Mouse (Mus musculus): ENCODE measurements around the gene Otp. TPM values are rescaled to one million over a fixed set of nuclear protein-coding genes. Genes with fewer than 3 reads are reported as not detected.

The Otp gene
- polyA plus RNA-seq, 1 experiment: not detected

- Histone ChIP-seq H3K4me1 (ENCODE audit: control insufficient read depth, insufficient read depth, low read length) (no peaks in the 10 kb centered on the region), H3K4me3 (ENCODE audit: insufficient read depth, low read length) (peak overlapping the region; percentile 10; the same call in 1 of the 2 replicates), H3K27ac (ENCODE audit: insufficient read depth, low read length) (no peak overlapping the region)
- no peak for TF ChIP-seq CTCF (IDR thresholded peaks at IDR 0.05; ENCODE audit: borderline replicate concordance, insufficient read depth, low read length)
- TF ChIP-seq POLR2A (IDR thresholded peaks at IDR 0.05; ENCODE audit: low read depth, low read length): no peak
Measured at GRCm38 (mm10) chr13:94883163-94883965, 8.0 kb downstream of the Otp start.

- H3K27ac ChIP-seq (ENCODE audit: insufficient read depth, low read length): no peak overlapping the region
- no peaks in the 10 kb centered on the region for H3K4me1 ChIP-seq (ENCODE audit: control insufficient read depth, insufficient read depth, low read length)
- no peak overlapping the region for H3K4me3 ChIP-seq (ENCODE audit: insufficient read depth, low read length)
Measured at GRCm38 (mm10) chr13:94883966-94884960, 8.9 kb downstream of the Otp start.

GRCm38 (mm10) chr13:94885291-94886235 lies 10.2 kb downstream of the Otp start:
- H3K4me1 ChIP-seq (ENCODE audit: control insufficient read depth, insufficient read depth, low read length): no peaks in the 10 kb centered on the region
- no peak for TF ChIP-seq CTCF (IDR thresholded peaks at IDR 0.05; ENCODE audit: borderline replicate concordance, insufficient read depth, low read length)
- no peak for TF ChIP-seq POLR2A (IDR thresholded peaks at IDR 0.05; ENCODE audit: low read depth, low read length)
- no peak overlapping the region for H3K27ac ChIP-seq (ENCODE audit: insufficient read depth, low read length)
- no peak overlapping the region for H3K4me3 ChIP-seq (ENCODE audit: insufficient read depth, low read length)

More at GRCm38 (mm10) chr13:94883966-94884960, 8.9 kb downstream of the Otp start:
- TF ChIP-seq POLR2A (IDR thresholded peaks at IDR 0.05; ENCODE audit: low read depth, low read length): no peak
- TF ChIP-seq CTCF (IDR thresholded peaks at IDR 0.05; ENCODE audit: borderline replicate concordance, insufficient read depth, low read length): no peak

GRCm38 (mm10) chr13:94907841-94908240 lies 32.4 kb downstream of the Otp start:
- no peak for TF ChIP-seq CTCF (IDR thresholded peaks at IDR 0.05; ENCODE audit: borderline replicate concordance, insufficient read depth, low read length)
- TF ChIP-seq POLR2A (IDR thresholded peaks at IDR 0.05; ENCODE audit: low read depth, low read length): no peak
- H3K27ac ChIP-seq (ENCODE audit: insufficient read depth, low read length): no peak overlapping the region
- no peaks in the 10 kb centered on the region for H3K4me1 ChIP-seq (ENCODE audit: control insufficient read depth, insufficient read depth, low read length)
- H3K4me3 ChIP-seq (ENCODE audit: insufficient read depth, low read length): no peak overlapping the region

- Histone ChIP-seq H3K27ac (ENCODE audit: insufficient read depth, low read length) (no peak overlapping the region), H3K4me3 (ENCODE audit: insufficient read depth, low read length) (no peak overlapping the region), H3K4me1 (ENCODE audit: control insufficient read depth, insufficient read depth, low read length) (no peaks in the 10 kb centered on the region)
- TF ChIP-seq POLR2A (IDR thresholded peaks at IDR 0.05; ENCODE audit: low read depth, low read length) (no peak), CTCF (IDR thresholded peaks at IDR 0.05; ENCODE audit: borderline replicate concordance, insufficient read depth, low read length) (no peak)
Measured at GRCm38 (mm10) chr13:94912961-94913360, 37.6 kb downstream of the Otp start.

GRCm38 (mm10) chr13:94915654-94916053 lies 40.3 kb downstream of the Otp start:
- TF ChIP-seq POLR2A (IDR thresholded peaks at IDR 0.05; ENCODE audit: low read depth, low read length): no peak
- TF ChIP-seq CTCF (IDR thresholded peaks at IDR 0.05; ENCODE audit: borderline replicate concordance, insufficient read depth, low read length): no peak
- no peak overlapping the region for H3K27ac ChIP-seq (ENCODE audit: insufficient read depth, low read length)
- H3K4me1 ChIP-seq (ENCODE audit: control insufficient read depth, insufficient read depth, low read length): no peaks in the 10 kb centered on the region
- H3K4me3 ChIP-seq (ENCODE audit: insufficient read depth, low read length): no peak overlapping the region

GRCm38 (mm10) chr13:94928086-94928485 lies 52.7 kb downstream of the Otp start:
- Histone ChIP-seq H3K27ac (ENCODE audit: insufficient read depth, low read length) (no peak overlapping the region), H3K4me1 (ENCODE audit: control insufficient read depth, insufficient read depth, low read length) (peaks cover 3% of the 10 kb centered on the region), H3K4me3 (ENCODE audit: insufficient read depth, low read length) (no peak overlapping the region)
- TF ChIP-seq POLR2A (IDR thresholded peaks at IDR 0.05; ENCODE audit: low read depth, low read length): no peak
- TF ChIP-seq CTCF (IDR thresholded peaks at IDR 0.05; ENCODE audit: borderline replicate concordance, insufficient read depth, low read length): no peak

Other genes with a start within 250 kb of the Otp start
- 230 and 236 TPM in 2 replicates for gene Tbca, start 86.7 kb upstream of the Otp start, polyA plus RNA-seq (2011; ENCODE audit: insufficient read length, low read depth, missing spikeins)
- 15.1 and 17.3 TPM in 2 replicates for gene Wdr41, start 100.7 kb downstream of the Otp start, polyA plus RNA-seq (2011; ENCODE audit: insufficient read length, low read depth, missing spikeins)